Mouse (Mus musculus) testis, adult 2 months (tissue): ENCODE measurements around the gene 1700025G04Rik.

ENCODE experiments used
- CTCF ChIP-seq: fragments of 200-500 bp; IDR thresholded peaks from 2 replicates; pipeline ENCODE4 v1.5.1; 2012; ENCODE audit warnings: low read depth, mild to moderate bottlenecking, inconsistent platforms, low read length, moderate library complexity; ENCODE audit not compliant: control insufficient read depth, insufficient read depth, insufficient replicate concordance
- POLR2A ChIP-seq: fragments of 200-500 bp; IDR thresholded peaks from 2 replicates; pipeline ENCODE4 v1.6.1; 2012; ENCODE audit warnings: low read depth, mild to moderate bottlenecking, inconsistent platforms, low read length, moderate library complexity; ENCODE audit not compliant: control insufficient read depth

DNA sequence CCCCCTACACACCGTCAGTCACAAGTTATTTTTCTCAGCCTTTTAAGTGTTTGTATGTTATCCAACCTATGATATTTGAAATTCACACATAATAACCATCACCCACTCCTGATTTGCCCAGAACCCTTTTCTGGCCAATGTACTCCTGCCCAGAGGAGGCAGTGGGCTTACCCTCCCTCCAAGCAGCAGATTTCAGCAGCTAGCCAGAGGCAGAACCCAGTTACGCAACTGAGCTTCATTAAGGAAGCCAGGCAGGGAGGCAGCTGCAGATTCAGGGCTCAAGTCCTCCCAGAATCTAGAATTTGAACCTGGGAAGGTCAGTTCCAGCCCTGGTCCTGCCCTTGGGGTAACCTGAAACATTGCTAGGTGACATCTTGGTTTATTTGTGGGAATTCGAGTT, 141.9 kb downstream of the 1700025G04Rik start:
- TF ChIP-seq CTCF = no peak
- TF ChIP-seq POLR2A = no peak
